In genomic region chr10:81135831-81136705, GRCm38 (mm10) we compare ENCODE assay signal across 8 mouse cellular contexts. TPM values are rescaled to one million over a fixed set of nuclear protein-coding genes. Genes with fewer than 3 reads are reported as not detected.
DNase-seq lines count a peak whose midpoint lies in the region; ATAC-seq and TF ChIP-seq lines count a peak whose summit lies in the region.

No protein-coding gene starts in this region.

- peaks cover 34% of the 10 kb centered on the region for H3K36me3 ChIP-seq in erythroblast, embryonic 14.5 days (ENCODE audit: control insufficient read depth)
- H3K36me3 ChIP-seq in heart, embryonic 12.5 days: no peaks in the 10 kb centered on the region
- H3K36me3 ChIP-seq in kidney, postnatal 0 days (ENCODE audit: insufficient read depth, low read length): no peaks in the 10 kb centered on the region
- no peaks in the 10 kb centered on the region for H3K36me3 ChIP-seq in liver, embryonic 16.5 days (ENCODE audit: control insufficient read depth, insufficient read depth)
- no peaks in the 10 kb centered on the region for H3K36me3 ChIP-seq in neural tube, embryonic 12.5 days
- H3K36me3 ChIP-seq in stomach, embryonic 15.5 days: no peaks in the 10 kb centered on the region

- H3K4me1 ChIP-seq in erythroblast, embryonic 14.5 days (ENCODE audit: control insufficient read depth): peaks cover 67% of the 10 kb centered on the region
- H3K4me1 ChIP-seq in heart, embryonic 12.5 days (replicated peaks): peaks cover 47% of the 10 kb centered on the region
- peaks cover 16% of the 10 kb centered on the region for H3K4me1 ChIP-seq in kidney, postnatal 0 days (replicated peaks; ENCODE audit: insufficient read depth, low read length)
- H3K4me1 ChIP-seq in liver, embryonic 16.5 days (ENCODE audit: control insufficient read depth, low read depth, low read length): peaks cover 43% of the 10 kb centered on the region
- peaks cover 41% of the 10 kb centered on the region for H3K4me1 ChIP-seq in neural tube, embryonic 12.5 days
- peaks cover 43% of the 10 kb centered on the region for H3K4me1 ChIP-seq in stomach, embryonic 15.5 days

- H3K27me3 ChIP-seq in erythroblast, embryonic 14.5 days (ENCODE audit: control insufficient read depth): no peaks in the 10 kb centered on the region
- peaks cover 5% of the 10 kb centered on the region; the same call in 1 of the 2 replicates for H3K27me3 ChIP-seq in heart, embryonic 12.5 days (replicated peaks)
- H3K27me3 ChIP-seq in kidney, postnatal 0 days (ENCODE audit: insufficient read depth, low read length): no peaks in the 10 kb centered on the region
- H3K27me3 ChIP-seq in liver, embryonic 16.5 days (ENCODE audit: control insufficient read depth, insufficient read depth, low read depth, low read length): no peaks in the 10 kb centered on the region
- peaks cover 44% of the 10 kb centered on the region for H3K27me3 ChIP-seq in neural tube, embryonic 12.5 days (replicated peaks)
- peaks cover 10% of the 10 kb centered on the region; the same call in 1 of the 2 replicates for H3K27me3 ChIP-seq in stomach, embryonic 15.5 days (replicated peaks)

- peak overlapping the region; percentile 89 for H3K4me3 ChIP-seq in erythroblast, embryonic 14.5 days (replicated peaks)
- peak overlapping the region; percentile 74 for H3K4me3 ChIP-seq in heart, embryonic 12.5 days
- peak overlapping the region; percentile 99 for H3K4me3 ChIP-seq in kidney, postnatal 0 days (replicated peaks; ENCODE audit: low read depth, low read length)
- peak overlapping the region; percentile 97 for H3K4me3 ChIP-seq in liver, embryonic 16.5 days (ENCODE audit: low read depth, low read length)
- H3K4me3 ChIP-seq in neural tube, embryonic 12.5 days: peak overlapping the region; percentile 82
- H3K4me3 ChIP-seq in stomach, embryonic 15.5 days (replicated peaks): peak overlapping the region; percentile 78

- DNase-seq in B cell, adult 2 months: peak; percentile 58 to 65
- DNase-seq in brain, adult 2 months (ENCODE audit: low read depth, low spot score): peak; percentile 91
- DNase-seq in kidney, postnatal 0 days (ENCODE audit: low spot score): peak; percentile 92

- under 1% methylated on average over 81 of the region's 86 CpGs for WGBS in heart, embryonic 12.5 days
- under 1% methylated on average over 76 of the region's 86 CpGs for WGBS in kidney, postnatal 0 days
- under 1% methylated on average over 85 of the region's 86 CpGs for WGBS in liver, embryonic 16.5 days (ENCODE audit: insufficient replicate concordance)
- under 1% methylated on average over 75 of the region's 86 CpGs for WGBS in neural tube, embryonic 12.5 days
- under 1% methylated on average over 61 of the region's 86 CpGs for WGBS in stomach, embryonic 15.5 days

- H3K9me3 ChIP-seq in erythroblast, embryonic 14.5 days (ENCODE audit: control insufficient read depth, low read length): no peaks in the 10 kb centered on the region
- no peaks in the 10 kb centered on the region for H3K9me3 ChIP-seq in heart, embryonic 12.5 days (replicated peaks)
- H3K9me3 ChIP-seq in kidney, postnatal 0 days (replicated peaks; ENCODE audit: low read length): no peaks in the 10 kb centered on the region
- H3K9me3 ChIP-seq in liver, embryonic 16.5 days (replicated peaks; ENCODE audit: control insufficient read depth, low read length): no peaks in the 10 kb centered on the region
- H3K9me3 ChIP-seq in neural tube, embryonic 12.5 days: no peaks in the 10 kb centered on the region
- H3K9me3 ChIP-seq in stomach, embryonic 15.5 days: no peaks in the 10 kb centered on the region

- peak overlapping the region; percentile 97 for H3K27ac ChIP-seq in heart, embryonic 12.5 days (ENCODE audit: poor library complexity, severe bottlenecking)
- H3K27ac ChIP-seq in kidney, postnatal 0 days: peak overlapping the region; percentile 100
- H3K27ac ChIP-seq in liver, embryonic 16.5 days (ENCODE audit: low read length): peak overlapping the region; percentile 99
- H3K27ac ChIP-seq in neural tube, embryonic 12.5 days: peak overlapping the region; percentile 91
- peak overlapping the region; percentile 99 for H3K27ac ChIP-seq in stomach, embryonic 15.5 days

- no peak for TF ChIP-seq CTCF in kidney, postnatal 0 days (IDR thresholded peaks at IDR 0.05; ENCODE audit: low read depth)

- H3K9ac ChIP-seq in heart, embryonic 12.5 days: peak overlapping the region; percentile 92
- H3K9ac ChIP-seq in kidney, postnatal 0 days (ENCODE audit: low read depth, low read length): peak overlapping the region; percentile 99
- H3K9ac ChIP-seq in liver, embryonic 16.5 days (ENCODE audit: low read depth, low read length): peak overlapping the region; percentile 99
- H3K9ac ChIP-seq in neural tube, embryonic 12.5 days: peak overlapping the region; percentile 95
- peak overlapping the region; percentile 98 for H3K9ac ChIP-seq in stomach, embryonic 15.5 days

- ATAC-seq in heart, embryonic 12.5 days (ENCODE audit: insufficient number of reproducible peaks, low FRiP score): peak; percentile 26
- ATAC-seq in kidney, postnatal 0 days (replicated peaks; ENCODE audit: low FRiP score, low read depth): peak; percentile 8
- peak; percentile 65 for ATAC-seq in liver, embryonic 16.5 days (ENCODE audit: low read depth)
- ATAC-seq in neural tube, embryonic 12.5 days (ENCODE audit: low FRiP score, low read depth): peak; percentile 8; the same call in 1 of the 2 replicates
- peak; percentile 28 for ATAC-seq in stomach, embryonic 15.5 days (ENCODE audit: insufficient read depth, low FRiP score, low read depth)

- peak overlapping the region; percentile 99 for H3K4me2 ChIP-seq in heart, embryonic 12.5 days
- H3K4me2 ChIP-seq in kidney, postnatal 0 days (ENCODE audit: low read length): peak overlapping the region; percentile 100
- H3K4me2 ChIP-seq in liver, embryonic 16.5 days (ENCODE audit: low read depth, low read length): peak overlapping the region; percentile 94
- H3K4me2 ChIP-seq in neural tube, embryonic 12.5 days (replicated peaks): peak overlapping the region; percentile 99
- H3K4me2 ChIP-seq in stomach, embryonic 15.5 days: peak overlapping the region; percentile 94

RNA-seq across cellular contexts. Expression of gene Zbtb7a, which starts 1.0 kb away (rescaled TPM):
- polyA plus RNA-seq in erythroblast, embryonic 14.5 days (2012): 42.0 and 45.8 TPM in 2 replicates
- 24.7 and 24.8 TPM in 2 replicates for polyA plus RNA-seq in heart, embryonic 12.5 days (2016; fragmentation: Nextera tagmentation; extraction: Ambion mirVana)
- 33.7 and 37.4 TPM in 2 replicates for polyA plus RNA-seq in kidney, postnatal 0 days (2015; fragmentation: Nextera tagmentation; extraction: Ambion mirVana)
- 30.0 and 35.0 TPM in 2 replicates for polyA plus RNA-seq in liver, embryonic 16.5 days (2015; fragmentation: Nextera tagmentation; extraction: Ambion mirVana)
- 15.6 and 17.5 TPM in 2 replicates for polyA plus RNA-seq in neural tube, embryonic 12.5 days (2016; fragmentation: Nextera tagmentation; extraction: Ambion mirVana)
- polyA plus RNA-seq in stomach, embryonic 15.5 days (2015; fragmentation: Nextera tagmentation; extraction: Ambion mirVana): 56.2 and 60.1 TPM in 2 replicates

RNA-seq across cellular contexts. Expression of gene Map2k2, which starts 30.4 kb away (rescaled TPM):
- 89.1 and 93.4 TPM in 2 replicates for polyA plus RNA-seq in erythroblast, embryonic 14.5 days (2012)
- polyA plus RNA-seq in heart, embryonic 12.5 days (2016; fragmentation: Nextera tagmentation; extraction: Ambion mirVana): 161 and 165 TPM in 2 replicates
- polyA plus RNA-seq in kidney, postnatal 0 days (2015; fragmentation: Nextera tagmentation; extraction: Ambion mirVana): 162 and 166 TPM in 2 replicates
- 93.8 and 100 TPM in 2 replicates for polyA plus RNA-seq in liver, embryonic 16.5 days (2015; fragmentation: Nextera tagmentation; extraction: Ambion mirVana)
- polyA plus RNA-seq in neural tube, embryonic 12.5 days (2016; fragmentation: Nextera tagmentation; extraction: Ambion mirVana): 230 and 232 TPM in 2 replicates
- 159 and 181 TPM in 2 replicates for polyA plus RNA-seq in stomach, embryonic 15.5 days (2015; fragmentation: Nextera tagmentation; extraction: Ambion mirVana)

RNA-seq across cellular contexts. Expression of gene Pias4, which starts 31.7 kb away (rescaled TPM):
- 13.4 and 16.4 TPM in 2 replicates for polyA plus RNA-seq in erythroblast, embryonic 14.5 days (2012)
- polyA plus RNA-seq in heart, embryonic 12.5 days (2016; fragmentation: Nextera tagmentation; extraction: Ambion mirVana): 36.0 and 36.1 TPM in 2 replicates
- 28.4 and 32.0 TPM in 2 replicates for polyA plus RNA-seq in kidney, postnatal 0 days (2015; fragmentation: Nextera tagmentation; extraction: Ambion mirVana)
- polyA plus RNA-seq in liver, embryonic 16.5 days (2015; fragmentation: Nextera tagmentation; extraction: Ambion mirVana): 21.8 and 22.1 TPM in 2 replicates
- 67.6 and 70.6 TPM in 2 replicates for polyA plus RNA-seq in neural tube, embryonic 12.5 days (2016; fragmentation: Nextera tagmentation; extraction: Ambion mirVana)
- polyA plus RNA-seq in stomach, embryonic 15.5 days (2015; fragmentation: Nextera tagmentation; extraction: Ambion mirVana): 41.8 and 44.9 TPM in 2 replicates

RNA-seq across cellular contexts. Expression of gene Creb3l3, which starts 37.4 kb away (rescaled TPM):
- 0.05 and 0.07 TPM in 2 replicates for polyA plus RNA-seq in erythroblast, embryonic 14.5 days (2012)
- polyA plus RNA-seq in heart, embryonic 12.5 days (2016; fragmentation: Nextera tagmentation; extraction: Ambion mirVana): 0.31 and 0.47 TPM in 2 replicates
- polyA plus RNA-seq in kidney, postnatal 0 days (2015; fragmentation: Nextera tagmentation; extraction: Ambion mirVana): 0.29 and 0.36 TPM in 2 replicates
- 39.9 and 45.9 TPM in 2 replicates for polyA plus RNA-seq in liver, embryonic 16.5 days (2015; fragmentation: Nextera tagmentation; extraction: Ambion mirVana)
- 0.08 and 0.51 TPM in 2 replicates for polyA plus RNA-seq in neural tube, embryonic 12.5 days (2016; fragmentation: Nextera tagmentation; extraction: Ambion mirVana)
- 10.6 and 11.4 TPM in 2 replicates for polyA plus RNA-seq in stomach, embryonic 15.5 days (2015; fragmentation: Nextera tagmentation; extraction: Ambion mirVana)

RNA-seq across cellular contexts. Expression of gene Eef2, which starts 40.4 kb away (rescaled TPM):
- 124 and 177 TPM in 2 replicates for polyA plus RNA-seq in erythroblast, embryonic 14.5 days (2012)
- 408 and 433 TPM in 2 replicates for polyA plus RNA-seq in heart, embryonic 12.5 days (2016; fragmentation: Nextera tagmentation; extraction: Ambion mirVana)
- polyA plus RNA-seq in kidney, postnatal 0 days (2015; fragmentation: Nextera tagmentation; extraction: Ambion mirVana): 560 and 590 TPM in 2 replicates
- 266 and 282 TPM in 2 replicates for polyA plus RNA-seq in liver, embryonic 16.5 days (2015; fragmentation: Nextera tagmentation; extraction: Ambion mirVana)
- polyA plus RNA-seq in neural tube, embryonic 12.5 days (2016; fragmentation: Nextera tagmentation; extraction: Ambion mirVana): 515 and 520 TPM in 2 replicates
- polyA plus RNA-seq in stomach, embryonic 15.5 days (2015; fragmentation: Nextera tagmentation; extraction: Ambion mirVana): 517 and 544 TPM in 2 replicates

Comparison
In these comparisons a context has a peak if more than half of its experiments do, and no peak if none do; other contexts are left out.
1. Peak in every context shown above with its lines: DNase-seq, ATAC-seq, H3K4me3 ChIP-seq and H3K27ac ChIP-seq.
2. ATAC-seq: peak in every context shown above with its lines; median percentile 65 in liver, embryonic 16.5 days; 28 in stomach, embryonic 15.5 days; 26 in heart, embryonic 12.5 days; 8 in kidney, postnatal 0 days; 8 in neural tube, embryonic 12.5 days.